Comparison of ENCODE assay signal across 9 mouse cellular contexts in genomic region chr2:62807476-62807882, GRCm38 (mm10).
A peak's percentile ranks its signal among the peaks of the same experiment; 100 is the strongest.
DNase-seq lines count a peak whose midpoint lies in the region; ATAC-seq lines count a peak whose summit lies in the region.
"Had no signal": no experiment of that assay in that cellular context is flagged by ENCODE, and none has a peak within 500 bp of the region (broad histone marks: within the 10 kb centered on the region; RNA-seq: fewer than 3 reads in every experiment).

No protein-coding gene starts in this region.

- no peak overlapping the region; the same call in 1 of the 2 replicates for H3K4me2 ChIP-seq in forebrain, embryonic 12.5 days
- H3K4me2 ChIP-seq in hindbrain, embryonic 13.5 days, result no peak overlapping the region
- H3K4me2 ChIP-seq: heart, embryonic 13.5 days had no signal

- no peak overlapping the region for H3K9ac ChIP-seq in forebrain, embryonic 12.5 days
- no peak overlapping the region for H3K9ac ChIP-seq in hindbrain, embryonic 13.5 days
- H3K9ac ChIP-seq: heart, embryonic 13.5 days; liver, embryonic 14.5 days had no signal

- DNase-seq in left cerebral cortex, postnatal 4 days, result peak; percentile 52
- DNase-seq in right cerebral cortex, postnatal 14 days, result peak; percentile 23
- no peak for DNase-seq in thymus, postnatal 25 days
- no peak for DNase-seq in urinary bladder, postnatal 4 days (ENCODE audit: low spot score in 2 of 2)
- DNase-seq in ovary, postnatal 14 days (ENCODE audit: low spot score), result no peak

- H3K9me3 ChIP-seq in forebrain, embryonic 12.5 days, result no peaks in the 10 kb centered on the region
- no peaks in the 10 kb centered on the region for H3K9me3 ChIP-seq in hindbrain, embryonic 13.5 days
- H3K9me3 ChIP-seq: heart, embryonic 13.5 days had no signal

- no peaks in the 10 kb centered on the region for H3K27me3 ChIP-seq in forebrain, embryonic 12.5 days
- H3K27me3 ChIP-seq in hindbrain, embryonic 13.5 days, result no peaks in the 10 kb centered on the region
- H3K27me3 ChIP-seq: heart, embryonic 13.5 days had no signal

- peak overlapping the region; percentile 87 for H3K27ac ChIP-seq in forebrain, embryonic 12.5 days
- peak overlapping the region; percentile 67 for H3K27ac ChIP-seq in hindbrain, embryonic 13.5 days
- H3K27ac ChIP-seq: heart, embryonic 13.5 days; liver, embryonic 14.5 days had no signal

- no peak overlapping the region for H3K4me3 ChIP-seq in forebrain, embryonic 12.5 days (replicated peaks)
- H3K4me3 ChIP-seq in hindbrain, embryonic 13.5 days, result no peak overlapping the region
- H3K4me3 ChIP-seq: heart, embryonic 13.5 days had no signal

- no peaks in the 10 kb centered on the region for H3K36me3 ChIP-seq in forebrain, embryonic 12.5 days (replicated peaks)
- H3K36me3 ChIP-seq in hindbrain, embryonic 13.5 days, result no peaks in the 10 kb centered on the region
- H3K36me3 ChIP-seq: heart, embryonic 13.5 days had no signal

- WGBS in forebrain, embryonic 12.5 days, result 9% methylated on average over 3 of the region's 3 CpGs
- 16% methylated on average over 3 of the region's 3 CpGs for WGBS in hindbrain, embryonic 13.5 days

- peaks cover 3% of the 10 kb centered on the region; the same call in 1 of the 2 replicates for H3K4me1 ChIP-seq in forebrain, embryonic 12.5 days
- H3K4me1 ChIP-seq in hindbrain, embryonic 13.5 days (replicated peaks), result peaks cover 8% of the 10 kb centered on the region

- intact Hi-C loops in left cerebral cortex, postnatal 4 days (cut with DNase I), result no loop called here

- peak; percentile 95 for ATAC-seq in forebrain, embryonic 12.5 days (ENCODE audit: low FRiP score)
- ATAC-seq in hindbrain, embryonic 13.5 days (ENCODE audit: low FRiP score), result peak; percentile 90

Comparison
In these comparisons a context has a peak if more than half of its experiments do, and no peak if none do; other contexts are left out.
1. DNase-seq: peak in left cerebral cortex, postnatal 4 days (single experiment) and right cerebral cortex, postnatal 14 days (single experiment); none in thymus, postnatal 25 days (single experiment), urinary bladder, postnatal 4 days (0 of 2) and ovary, postnatal 14 days (single experiment).